In the genomic region with DNA sequence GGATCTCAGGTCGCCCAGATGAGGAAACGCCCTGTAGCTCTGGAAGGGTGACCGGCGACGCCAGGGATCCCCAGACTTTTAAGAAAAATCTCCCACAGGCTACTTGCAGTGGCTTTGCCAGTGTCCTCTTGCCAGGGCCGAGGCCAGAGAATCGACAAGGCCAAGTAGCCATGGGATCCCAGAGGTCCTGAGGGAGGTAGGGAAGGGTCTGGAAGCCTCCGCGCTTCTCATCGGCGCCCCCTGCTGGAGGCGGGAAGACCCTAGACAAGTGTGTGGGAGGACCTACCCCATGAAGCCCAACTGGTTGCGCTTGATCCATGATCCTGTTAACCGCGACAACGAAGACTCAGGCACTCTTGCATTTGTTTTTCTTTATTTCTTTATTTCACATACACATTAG, we compare ENCODE assay signal across 8 mouse cellular contexts. TPM values are rescaled to one million over a fixed set of nuclear protein-coding genes. Genes with fewer than 3 reads are reported as not detected.
DNase-seq lines count a peak whose midpoint lies in the region; ATAC-seq and TF ChIP-seq lines count a peak whose summit lies in the region.

No protein-coding gene starts in this region.

- peak overlapping the region; percentile 95 for H3K4me2 ChIP-seq in liver, embryonic 13.5 days
- peak overlapping the region; percentile 53 for H3K4me2 ChIP-seq in neural tube, embryonic 13.5 days

- TF ChIP-seq CTCF in cortical plate, adult 2 months (IDR thresholded peaks at IDR 0.05; ENCODE audit: extremely low read depth, insufficient read depth, low read length) = peak; percentile 50

- no peak overlapping the region for H3K4me3 ChIP-seq in cortical plate, adult 2 months (ENCODE audit: insufficient read depth, low read length)
- H3K4me3 ChIP-seq in liver, embryonic 13.5 days (replicated peaks) = peak overlapping the region; percentile 88
- H3K4me3 ChIP-seq in neural tube, embryonic 13.5 days = peak overlapping the region; percentile 29; the same call in 1 of the 2 replicates

- peaks cover 25% of the 10 kb centered on the region for H3K36me3 ChIP-seq in liver, embryonic 13.5 days
- peaks cover 7% of the 10 kb centered on the region for H3K36me3 ChIP-seq in neural tube, embryonic 13.5 days

- peak overlapping the region; percentile 17; the same call in 1 of the 2 replicates for H3K27ac ChIP-seq in cortical plate, adult 2 months (ENCODE audit: insufficient read depth, low read length)
- peak overlapping the region; percentile 98 for H3K27ac ChIP-seq in liver, embryonic 13.5 days
- H3K27ac ChIP-seq in neural tube, embryonic 13.5 days (replicated peaks) = peak overlapping the region; percentile 88

- peaks cover 26% of the 10 kb centered on the region for H3K27me3 ChIP-seq in liver, embryonic 13.5 days
- peaks cover 84% of the 10 kb centered on the region for H3K27me3 ChIP-seq in neural tube, embryonic 13.5 days

- 1% methylated on average over 16 of the region's 16 CpGs for WGBS in liver, embryonic 13.5 days (ENCODE audit: insufficient replicate concordance)
- WGBS in neural tube, embryonic 13.5 days = 4% methylated on average over 16 of the region's 16 CpGs

- H3K9me3 ChIP-seq in liver, embryonic 13.5 days (replicated peaks) = no peaks in the 10 kb centered on the region
- H3K9me3 ChIP-seq in neural tube, embryonic 13.5 days = no peaks in the 10 kb centered on the region

- DNase-seq in urinary bladder, postnatal 14 days (ENCODE audit: low spot score) = peak; percentile 77
- DNase-seq in urinary bladder, adult 2 months (ENCODE audit: low spot score) = no peak
- DNase-seq in gastrocnemius, postnatal 25 days = peak; percentile 74
- peak; percentile 84 for DNase-seq in liver, embryonic 13.5 days
- peak; percentile 91 for DNase-seq in thymus, postnatal 14 days

- no peak for TF ChIP-seq POLR2A in cortical plate, adult 2 months (IDR thresholded peaks at IDR 0.05; ENCODE audit: extremely low read depth, insufficient read depth, low read length)

- peaks cover 3% of the 10 kb centered on the region; the same call in 1 of the 2 replicates for H3K4me1 ChIP-seq in cortical plate, adult 2 months (ENCODE audit: control insufficient read depth, insufficient read depth, low read length)
- H3K4me1 ChIP-seq in liver, embryonic 13.5 days (replicated peaks) = peaks cover 83% of the 10 kb centered on the region
- H3K4me1 ChIP-seq in neural tube, embryonic 13.5 days (replicated peaks) = peaks cover 57% of the 10 kb centered on the region

- peak; percentile 51 for ATAC-seq in inflammation-experienced regulatory T-cells, adult 6 months
- ATAC-seq in liver, embryonic 13.5 days (ENCODE audit: low read depth) = peak; percentile 26
- 0 out of 2 replicates have a peak, but pooled peaks have one; percentile 28 for ATAC-seq in neural tube, embryonic 13.5 days (ENCODE audit: low read depth)

- H3K9ac ChIP-seq in liver, embryonic 13.5 days = peak overlapping the region; percentile 98
- 0 out of 2 replicates have a peak overlapping the region, but pooled peaks have one; percentile 17 for H3K9ac ChIP-seq in neural tube, embryonic 13.5 days

RNA-seq across cellular contexts. Expression of gene Lyl1, which starts 3.1 kb away (rescaled TPM):
- 7.8 and 8.7 TPM in 2 replicates for polyA plus RNA-seq in urinary bladder, adult 2 months (2012; rRNA removed)
- polyA plus RNA-seq in cortical plate, adult 2 months (2012; rRNA removed) = 3.3 and 3.4 TPM in 2 replicates
- 1 to 10 TPM; 1.3 to 2.0 TPM for total RNA-seq in gastrocnemius, postnatal 25 days (2021)
- polyA plus RNA-seq in inflammation-experienced regulatory T-cells, adult 6 months (2017; shearing (Covaris generic)) = 1 to 10 TPM in 2 of 3 experiments, under 1 TPM in 1; 0.20 to 2.7 (median 1.3) TPM
- 61.2 and 61.3 TPM in 2 replicates for polyA plus RNA-seq in liver, embryonic 13.5 days (2015; fragmentation: Nextera tagmentation; extraction: Ambion mirVana)
- 2.8 and 3.6 TPM in 2 replicates for polyA plus RNA-seq in neural tube, embryonic 13.5 days (2015; fragmentation: Nextera tagmentation; extraction: Ambion mirVana)

RNA-seq across cellular contexts. Expression of gene Nacc1, which starts 16.7 kb away (rescaled TPM):
- polyA plus RNA-seq in urinary bladder, adult 2 months (2012; rRNA removed) = 39.5 and 49.4 TPM in 2 replicates
- 86.5 and 86.7 TPM in 2 replicates for polyA plus RNA-seq in cortical plate, adult 2 months (2012; rRNA removed)
- total RNA-seq in gastrocnemius, postnatal 25 days (2021) = 10 to 100 TPM; 20.0 to 22.2 TPM
- 1 to 10 TPM; 9.2 to 9.5 (median 9.4) TPM for polyA plus RNA-seq in inflammation-experienced regulatory T-cells, adult 6 months (2017; shearing (Covaris generic))
- polyA plus RNA-seq in liver, embryonic 13.5 days (2015; fragmentation: Nextera tagmentation; extraction: Ambion mirVana) = 6.9 and 7.6 TPM in 2 replicates
- polyA plus RNA-seq in neural tube, embryonic 13.5 days (2015; fragmentation: Nextera tagmentation; extraction: Ambion mirVana) = 14.1 and 15.1 TPM in 2 replicates

RNA-seq across cellular contexts. Expression of gene Trmt1, which starts 18.2 kb away (rescaled TPM):
- polyA plus RNA-seq in urinary bladder, adult 2 months (2012; rRNA removed) = 71.7 and 76.3 TPM in 2 replicates
- polyA plus RNA-seq in cortical plate, adult 2 months (2012; rRNA removed) = 145 and 185 TPM in 2 replicates
- total RNA-seq in gastrocnemius, postnatal 25 days (2021) = 10 to 100 TPM; 36.7 to 40.2 TPM
- polyA plus RNA-seq in inflammation-experienced regulatory T-cells, adult 6 months (2017; shearing (Covaris generic)) = 10 to 100 TPM; 28.0 to 61.1 (median 55.5) TPM
- polyA plus RNA-seq in liver, embryonic 13.5 days (2015; fragmentation: Nextera tagmentation; extraction: Ambion mirVana) = 45.9 and 46.8 TPM in 2 replicates
- 53.6 and 55.5 TPM in 2 replicates for polyA plus RNA-seq in neural tube, embryonic 13.5 days (2015; fragmentation: Nextera tagmentation; extraction: Ambion mirVana)

RNA-seq across cellular contexts. Expression of gene G430095P16Rik, which starts 18.5 kb away (rescaled TPM):
- polyA plus RNA-seq in urinary bladder, adult 2 months (2012; rRNA removed) = 1.0 and 1.2 TPM in 2 replicates
- 0.30 and 0.42 TPM in 2 replicates for polyA plus RNA-seq in cortical plate, adult 2 months (2012; rRNA removed)
- total RNA-seq in gastrocnemius, postnatal 25 days (2021) = under 1 TPM; 0.54 to 0.67 TPM
- polyA plus RNA-seq in inflammation-experienced regulatory T-cells, adult 6 months (2017; shearing (Covaris generic)) = 10 to 100 TPM; 11.7 to 25.0 (median 21.7) TPM
- 9.6 and 10.0 TPM in 2 replicates for polyA plus RNA-seq in liver, embryonic 13.5 days (2015; fragmentation: Nextera tagmentation; extraction: Ambion mirVana)
- 1.4 and 2.2 TPM in 2 replicates for polyA plus RNA-seq in neural tube, embryonic 13.5 days (2015; fragmentation: Nextera tagmentation; extraction: Ambion mirVana)

RNA-seq across cellular contexts. Expression of gene Ier2, which starts 41.7 kb away (rescaled TPM):
- 14.7 and 23.3 TPM in 2 replicates for polyA plus RNA-seq in urinary bladder, adult 2 months (2012; rRNA removed)
- 9.6 and 13.4 TPM in 2 replicates for polyA plus RNA-seq in cortical plate, adult 2 months (2012; rRNA removed)
- total RNA-seq in gastrocnemius, postnatal 25 days (2021) = 1 to 10 TPM; 5.9 to 7.1 TPM
- polyA plus RNA-seq in inflammation-experienced regulatory T-cells, adult 6 months (2017; shearing (Covaris generic)) = 10 to 100 TPM; 42.4 to 46.3 (median 45.8) TPM
- 20.5 and 24.1 TPM in 2 replicates for polyA plus RNA-seq in liver, embryonic 13.5 days (2015; fragmentation: Nextera tagmentation; extraction: Ambion mirVana)
- polyA plus RNA-seq in neural tube, embryonic 13.5 days (2015; fragmentation: Nextera tagmentation; extraction: Ambion mirVana) = 32.5 and 37.7 TPM in 2 replicates

Comparison
In these comparisons a context has a peak if more than half of its experiments do, and no peak if none do; other contexts are left out.
1. H3K27ac ChIP-seq: peak in every context shown above with its lines; median percentile 98 in liver, embryonic 13.5 days; 88 in neural tube, embryonic 13.5 days; 17 in cortical plate, adult 2 months.